In genomic region chrX:142409338-142409737, GRCm38 (mm10) we compare ENCODE assay signal across 16 mouse cellular contexts. TPM values are rescaled to one million over a fixed set of nuclear protein-coding genes. Genes with fewer than 3 reads are reported as not detected.
DNase-seq lines count a peak whose midpoint lies in the region; TF ChIP-seq lines count a peak whose summit lies in the region.
"Had no signal": no experiment of that assay in that cellular context is flagged by ENCODE, and none has a peak within 500 bp of the region (broad histone marks: within the 10 kb centered on the region; RNA-seq: fewer than 3 reads in every experiment).

No protein-coding gene starts in this region.

- no peak overlapping the region for H3K4me2 ChIP-seq in myocyte (ENCODE audit: low read depth)
- H3K4me2 ChIP-seq: embryonic facial prominence, embryonic 13.5 days; forebrain, embryonic 12.5 days; heart, embryonic 13.5 days; hindbrain, embryonic 15.5 days had no signal

- TF ChIP-seq POLR2A in myocyte (IDR thresholded peaks at IDR 0.05; ENCODE audit: insufficient read length, low read depth), result no peak

- DNase-seq in 416B (ENCODE audit: low read depth), result peak; percentile 33
- peak; percentile 34 for DNase-seq in Muller cell, postnatal 12 days (ENCODE audit: inconsistent ontology term)
- peak; percentile 50 for DNase-seq in gonadal fat pad, adult 2 months (ENCODE audit: low read depth)
- no peak for DNase-seq in kidney, postnatal 4 days
- no peak for DNase-seq in ovary, postnatal 36 days (ENCODE audit: low spot score)
- DNase-seq: adrenal gland, postnatal 14 days; cerebellum, adult 8-10 months; cerebellum, postnatal 14 days; gastrocnemius, postnatal 14 days; heart, adult 11 months; heart, postnatal 36 days had no signal

- H3K36me3 ChIP-seq in myocyte (ENCODE audit: control insufficient read depth, insufficient read depth), result no peaks in the 10 kb centered on the region
- H3K36me3 ChIP-seq: embryonic facial prominence, embryonic 13.5 days; forebrain, embryonic 12.5 days; heart, embryonic 13.5 days; hindbrain, embryonic 15.5 days had no signal

- no peaks in the 10 kb centered on the region for H3K79me2 ChIP-seq in myocyte (ENCODE audit: control insufficient read depth, insufficient read depth)

- H3ac ChIP-seq in myocyte (ENCODE audit: control insufficient read depth, insufficient read length), result no peak overlapping the region

- no peak overlapping the region for H3K4me3 ChIP-seq in myocyte
- H3K4me3 ChIP-seq: embryonic facial prominence, embryonic 13.5 days; forebrain, embryonic 12.5 days; heart, embryonic 13.5 days; hindbrain, embryonic 15.5 days had no signal

- H3K27me3 ChIP-seq in myocyte (ENCODE audit: control insufficient read depth, insufficient read depth, insufficient read length), result no peaks in the 10 kb centered on the region
- H3K27me3 ChIP-seq: heart, embryonic 13.5 days; hindbrain, embryonic 15.5 days had no signal

TF ChIP-seq in myocyte, 11 proteins besides CTCF, POLR2A, EP300 and RAD21:
- TF ChIP-seq SRF (IDR thresholded peaks at IDR 0.05; ENCODE audit: control insufficient read depth, insufficient read length, low read depth) (no peak), CEBPB (IDR thresholded peaks at IDR 0.05; ENCODE audit: insufficient read depth, poor library complexity, severe bottlenecking) (peak; percentile 66; the same call in 1 of the 2 replicates), TCF3 (IDR thresholded peaks at IDR 0.05; ENCODE audit: insufficient read length, low read depth) (no peak)
TF ChIP-seq in myocyte: peak in this region for 1.

RNA-seq across cellular contexts. Expression of gene Acsl4, which starts 19.0 kb away (rescaled TPM):
- polyA plus RNA-seq in gonadal fat pad, adult 2 months (2012; rRNA removed), result 12.3 and 16.9 TPM in 2 replicates
- 30.5 TPM for polyA plus RNA-seq in myocyte (2012; fragmentation: generic; extraction: Trizol)

Comparison
In these comparisons a context has a peak if more than half of its experiments do, and no peak if none do; other contexts are left out.
1. DNase-seq: peak in 416B (single experiment), Muller cell, postnatal 12 days (single experiment) and gonadal fat pad, adult 2 months (single experiment); none in kidney, postnatal 4 days (0 of 2) and ovary, postnatal 36 days (single experiment).